Comparison of ENCODE assay signal across 15 mouse cellular contexts in genomic region chr11:17007517-17008173, GRCm38 (mm10). TPM values are rescaled to one million over a fixed set of nuclear protein-coding genes. Genes with fewer than 3 reads are reported as not detected.
DNase-seq lines count a peak whose midpoint lies in the region; ATAC-seq and TF ChIP-seq lines count a peak whose summit lies in the region.
"Had no signal": no experiment of that assay in that cellular context is flagged by ENCODE, and none has a peak within 500 bp of the region (broad histone marks: within the 10 kb centered on the region; RNA-seq: fewer than 3 reads in every experiment).

No protein-coding gene starts in this region.

- ATAC-seq in liver, postnatal 0 days: no peak
- ATAC-seq in neural tube, embryonic 15.5 days (ENCODE audit: low FRiP score): no peak
- ATAC-seq: intestine, embryonic 15.5 days; midbrain, embryonic 16.5 days had no signal

- no peaks in the 10 kb centered on the region for H3K9me3 ChIP-seq in liver, postnatal 0 days (ENCODE audit: low read length)
- H3K9me3 ChIP-seq in neural tube, embryonic 15.5 days (replicated peaks): no peaks in the 10 kb centered on the region
- H3K9me3 ChIP-seq: forebrain, embryonic 10.5 days; hindbrain, embryonic 12.5 days; intestine, embryonic 15.5 days; limb, embryonic 13.5 days; neural tube, embryonic 12.5 days had no signal

- H3K27ac ChIP-seq in liver, postnatal 0 days (ENCODE audit: low read depth): no peak overlapping the region
- H3K27ac ChIP-seq in neural tube, embryonic 15.5 days (replicated peaks): no peak overlapping the region
- H3K27ac ChIP-seq: forebrain, embryonic 10.5 days; hindbrain, embryonic 12.5 days; intestine, embryonic 15.5 days; limb, embryonic 13.5 days; neural tube, embryonic 12.5 days had no signal

- H3K9ac ChIP-seq in liver, postnatal 0 days (replicated peaks): no peak overlapping the region
- H3K9ac ChIP-seq in neural tube, embryonic 15.5 days (replicated peaks): no peak overlapping the region
- H3K9ac ChIP-seq: hindbrain, embryonic 12.5 days; intestine, embryonic 15.5 days; limb, embryonic 13.5 days; neural tube, embryonic 12.5 days had no signal

- WGBS in lung, adult 2 months: 71% methylated on average over 5 of the region's 5 CpGs
- WGBS in liver, postnatal 0 days (ENCODE audit: insufficient replicate concordance): 44% methylated on average over 5 of the region's 5 CpGs
- WGBS in neural tube, embryonic 15.5 days: 92% methylated on average over 5 of the region's 5 CpGs

- TF ChIP-seq POLR2A in lung, adult 2 months (IDR thresholded peaks at IDR 0.05; ENCODE audit: borderline replicate concordance, extremely low read depth, low read depth, low read length): no peak

- no peaks in the 10 kb centered on the region for H3K36me3 ChIP-seq in liver, postnatal 0 days (replicated peaks; ENCODE audit: insufficient read depth, low read length)
- H3K36me3 ChIP-seq in neural tube, embryonic 15.5 days: no peaks in the 10 kb centered on the region
- H3K36me3 ChIP-seq: forebrain, embryonic 10.5 days; hindbrain, embryonic 12.5 days; intestine, embryonic 15.5 days; limb, embryonic 13.5 days; neural tube, embryonic 12.5 days had no signal

- no peak for DNase-seq in lung, adult 2 months
- DNase-seq in lung, postnatal 14 days: no peak
- peak; percentile 12 to 17 for DNase-seq in B cell, adult 2 months
- peak; percentile 56 for DNase-seq in brain, adult 2 months (ENCODE audit: low read depth, low spot score)
- no peak for DNase-seq in liver, postnatal 0 days
- no peak for DNase-seq in left cerebral cortex, adult 18-20 months (ENCODE audit: low spot score in 2 of 2)
- no peak for DNase-seq in c-Kit-positive CD71-positive TER-119-positive erythroid progenitor cells, embryonic 14.5 days (ENCODE audit: low spot score)
- DNase-seq: cerebellum, adult 8-10 months had no signal

- H3K4me1 ChIP-seq in lung, adult 2 months (ENCODE audit: control insufficient read depth, insufficient read depth, low read length): no peaks in the 10 kb centered on the region; the same call in 1 of the 2 replicates
- H3K4me1 ChIP-seq in liver, postnatal 0 days (ENCODE audit: insufficient read depth): no peaks in the 10 kb centered on the region; the same call in 1 of the 2 replicates
- no peaks in the 10 kb centered on the region for H3K4me1 ChIP-seq in neural tube, embryonic 15.5 days
- H3K4me1 ChIP-seq: forebrain, embryonic 10.5 days; hindbrain, embryonic 12.5 days; intestine, embryonic 15.5 days; limb, embryonic 13.5 days; neural tube, embryonic 12.5 days had no signal

- TF ChIP-seq EP300 in liver, postnatal 0 days (IDR thresholded peaks at IDR 0.05; ENCODE audit: low read depth): no peak

- H3K4me2 ChIP-seq in liver, postnatal 0 days (ENCODE audit: low read depth, low read length): peak overlapping the region; percentile 36
- no peak overlapping the region for H3K4me2 ChIP-seq in neural tube, embryonic 15.5 days
- H3K4me2 ChIP-seq: hindbrain, embryonic 12.5 days; intestine, embryonic 15.5 days; limb, embryonic 13.5 days; neural tube, embryonic 12.5 days had no signal

- TF ChIP-seq CTCF in lung, adult 2 months (IDR thresholded peaks at IDR 0.05; ENCODE audit: insufficient read depth, low read length): no peak
- no peak for TF ChIP-seq CTCF in liver, postnatal 0 days (IDR thresholded peaks at IDR 0.05; ENCODE audit: low read depth)

- H3K27me3 ChIP-seq in liver, postnatal 0 days (ENCODE audit: insufficient read depth, low read length): no peaks in the 10 kb centered on the region
- H3K27me3 ChIP-seq in neural tube, embryonic 15.5 days (replicated peaks): no peaks in the 10 kb centered on the region
- H3K27me3 ChIP-seq: hindbrain, embryonic 12.5 days; intestine, embryonic 15.5 days; limb, embryonic 13.5 days; neural tube, embryonic 12.5 days had no signal

- H3K4me3 ChIP-seq in lung, adult 2 months (replicated peaks; ENCODE audit: extremely low read depth, low read depth, low read length): peak overlapping the region; percentile 42
- H3K4me3 ChIP-seq in liver, postnatal 0 days (ENCODE audit: low read depth, low read length): peak overlapping the region; percentile 21
- H3K4me3 ChIP-seq in neural tube, embryonic 15.5 days (replicated peaks): no peak overlapping the region
- H3K4me3 ChIP-seq: forebrain, embryonic 10.5 days; hindbrain, embryonic 12.5 days; intestine, embryonic 15.5 days; limb, embryonic 13.5 days; neural tube, embryonic 12.5 days had no signal

RNA-seq across cellular contexts. Expression of gene Cnrip1, which starts 43.7 kb away (rescaled TPM):
- polyA plus RNA-seq in lung, adult 2 months (2012; rRNA removed): 15.6 and 16.7 TPM in 2 replicates
- 3.7 TPM in 2 replicates for polyA plus RNA-seq in liver, postnatal 0 days (2015; fragmentation: Nextera tagmentation; extraction: Ambion mirVana)
- 10 to 100 TPM; 94.7 to 97.1 TPM for total RNA-seq in left cerebral cortex, adult 18-20 months (2021)
- polyA plus RNA-seq in neural tube, embryonic 15.5 days (2015; fragmentation: Nextera tagmentation; extraction: Ambion mirVana): 132 and 156 TPM in 2 replicates

RNA-seq across cellular contexts. Expression of gene Plek, which starts 44.5 kb away (rescaled TPM):
- polyA plus RNA-seq in lung, adult 2 months (2012; rRNA removed): 3.4 and 7.0 TPM in 2 replicates
- 19.8 and 22.5 TPM in 2 replicates for polyA plus RNA-seq in liver, postnatal 0 days (2015; fragmentation: Nextera tagmentation; extraction: Ambion mirVana)
- total RNA-seq in left cerebral cortex, adult 18-20 months (2021): 1 to 10 TPM; 7.5 TPM
- 4.4 and 4.9 TPM in 2 replicates for polyA plus RNA-seq in neural tube, embryonic 15.5 days (2015; fragmentation: Nextera tagmentation; extraction: Ambion mirVana)

RNA-seq across cellular contexts. Expression of gene Fbxo48, which starts 56.5 kb away (rescaled TPM):
- 0.23 and 0.44 TPM in 2 replicates for polyA plus RNA-seq in lung, adult 2 months (2012; rRNA removed)
- 0.75 TPM in 2 replicates for polyA plus RNA-seq in liver, postnatal 0 days (2015; fragmentation: Nextera tagmentation; extraction: Ambion mirVana)
- 1 to 10 TPM; 1.4 to 1.5 TPM for total RNA-seq in left cerebral cortex, adult 18-20 months (2021)
- 0.68 and 0.72 TPM in 2 replicates for polyA plus RNA-seq in neural tube, embryonic 15.5 days (2015; fragmentation: Nextera tagmentation; extraction: Ambion mirVana)

Comparison
In these comparisons a context has a peak if more than half of its experiments do, and no peak if none do; other contexts are left out.
1. DNase-seq: peak in B cell, adult 2 months (2 of 2) and brain, adult 2 months (single experiment); none in lung, adult 2 months (single experiment), lung, postnatal 14 days (single experiment), liver, postnatal 0 days (single experiment), left cerebral cortex, adult 18-20 months (0 of 2) and c-Kit-positive CD71-positive TER-119-positive erythroid progenitor cells, embryonic 14.5 days (single experiment).